Mouse (Mus musculus) ES-CJ7 (cell line): ENCODE measurements at regions not wholly inside any gene's neighbourhood (a gene's known extent, or its start where the extent isn't known, plus 50 kb on each side); places are given as distances from the start of the nearest gene placed in this dataset.
A peak's percentile ranks its signal among the peaks of the same experiment; 100 is the strongest.

ENCODE experiments used
- DNase-seq: peaks from one replicate; pipeline ENCODE4 v3.0.0; 2011; ENCODE audit warnings: low read depth, low spot score

- no peak for DNase-seq
Observed at GRCm38 (mm10) chr12:92509494-92509893, 660.5 kb upstream of the Sel1l start.

- no peak for DNase-seq
Observed at GRCm38 (mm10) chr12:92508796-92509489, 660.0 kb upstream of the Sel1l start.

GRCm38 (mm10) chr12:92483984-92484383, 635.0 kb upstream of the Sel1l start:
- DNase-seq, result no peak

GRCm38 (mm10) chr12:92474293-92475062, 625.5 kb upstream of the Sel1l start:
- DNase-seq, result no peak

GRCm38 (mm10) chr12:92451110-92451818, 602.3 kb upstream of the Sel1l start:
- no peak for DNase-seq

- no peak for DNase-seq
Observed at GRCm38 (mm10) chr12:92418458-92418857, 569.5 kb upstream of the Sel1l start.

GRCm38 (mm10) chr12:92405506-92405905, 556.5 kb upstream of the Sel1l start:
- peak; percentile 14 for DNase-seq

- peak; percentile 24 for DNase-seq
Observed at GRCm38 (mm10) chr12:92400987-92401386, 552.0 kb upstream of the Sel1l start.

- no peak for DNase-seq
Observed at GRCm38 (mm10) chr12:92386195-92386594, 537.2 kb upstream of the Sel1l start.

GRCm38 (mm10) chr12:92384266-92384937, 535.4 kb upstream of the Sel1l start:
- DNase-seq, result no peak

- DNase-seq, result no peak
Observed at GRCm38 (mm10) chr12:92379130-92379529, 530.2 kb upstream of the Sel1l start.

- no peak for DNase-seq
Observed at GRCm38 (mm10) chr12:92365926-92366325, 517.0 kb upstream of the Sel1l start.

GRCm38 (mm10) chr12:92353386-92354257, 504.7 kb upstream of the Sel1l start:
- no peak for DNase-seq

GRCm38 (mm10) chr12:92318241-92318640, 469.3 kb upstream of the Sel1l start:
- DNase-seq, result no peak

GRCm38 (mm10) chr12:92317609-92318008, 468.7 kb upstream of the Sel1l start:
- no peak for DNase-seq

- no peak for DNase-seq
Observed at GRCm38 (mm10) chr12:92316285-92316684, 467.3 kb upstream of the Sel1l start.

- DNase-seq, result no peak
Observed at GRCm38 (mm10) chr12:92315820-92316219, 466.9 kb upstream of the Sel1l start.

GRCm38 (mm10) chr12:92302951-92303591, 454.1 kb upstream of the Sel1l start:
- DNase-seq, result peak; percentile 80

GRCm38 (mm10) chr12:92294887-92295286, 445.9 kb upstream of the Sel1l start:
- no peak for DNase-seq

- no peak for DNase-seq
Observed at GRCm38 (mm10) chr12:92293341-92293720, 444.4 kb upstream of the Sel1l start.
